Mouse (Mus musculus): ENCODE measurements at regions not wholly inside any gene's neighbourhood (a gene's known extent, or its start where the extent isn't known, plus 50 kb on each side); places are given as distances from the start of the nearest gene placed in this dataset.
"Not testable (repeated sequence)": the region's sequence is repeated elsewhere in the genome, so short reads cannot be mapped to it uniquely, and the experiment has no call there.

DNA sequence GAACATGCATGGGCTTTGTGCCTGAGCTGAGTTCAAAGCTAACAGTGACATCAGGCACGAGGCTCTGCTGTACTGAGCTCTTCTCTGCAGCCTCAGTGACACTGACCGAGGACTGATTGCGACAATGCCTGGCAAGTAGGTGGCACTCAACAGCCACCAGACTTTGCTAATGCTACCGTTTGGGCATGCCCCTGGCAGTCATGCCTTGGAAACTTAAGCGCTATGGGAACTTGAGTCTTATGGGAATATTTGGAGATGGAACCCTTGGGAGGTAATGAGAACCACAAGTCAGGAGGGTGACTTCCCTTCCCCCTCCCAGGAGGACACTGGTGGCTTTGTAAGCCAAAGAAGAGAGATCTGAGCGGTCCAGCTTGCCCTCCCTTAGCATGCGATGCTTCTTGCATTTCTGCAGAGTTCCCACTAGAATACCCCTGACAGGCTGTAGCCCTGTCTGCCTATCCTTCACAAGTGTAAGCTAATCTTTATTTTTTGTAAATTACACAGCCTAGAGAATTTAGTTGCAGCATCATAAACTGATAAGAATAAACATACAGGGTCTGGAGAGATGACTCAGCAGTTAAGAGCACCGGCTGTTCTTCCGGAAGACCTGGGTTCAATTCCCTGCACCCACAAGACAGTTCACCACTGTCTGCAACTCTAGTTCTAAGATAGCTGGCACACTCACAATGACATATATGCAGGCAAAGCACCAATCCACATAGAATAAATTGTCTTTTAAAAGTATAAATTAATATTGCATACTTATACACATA lies 86.4 kb upstream of the Commd3 start:
- Histone ChIP-seq H3K9ac (no peak overlapping the region), H3K36me3 (no peaks in the 10 kb centered on the region), H3K27me3 (replicated peaks) (peaks cover 29% of the 10 kb centered on the region), H3K9me3 (replicated peaks) (no peaks in the 10 kb centered on the region), H3K4me2 (no peak overlapping the region), H3K4me1 (replicated peaks) (no peaks in the 10 kb centered on the region), H3K4me3 (no peak overlapping the region), H3K27ac (ENCODE audit: poor library complexity, severe bottlenecking) (no peak overlapping the region)
- no peak for ATAC-seq (ENCODE audit: insufficient number of reproducible peaks, low FRiP score)
- 33% methylated on average over 9 of the region's 9 CpGs for WGBS

DNA sequence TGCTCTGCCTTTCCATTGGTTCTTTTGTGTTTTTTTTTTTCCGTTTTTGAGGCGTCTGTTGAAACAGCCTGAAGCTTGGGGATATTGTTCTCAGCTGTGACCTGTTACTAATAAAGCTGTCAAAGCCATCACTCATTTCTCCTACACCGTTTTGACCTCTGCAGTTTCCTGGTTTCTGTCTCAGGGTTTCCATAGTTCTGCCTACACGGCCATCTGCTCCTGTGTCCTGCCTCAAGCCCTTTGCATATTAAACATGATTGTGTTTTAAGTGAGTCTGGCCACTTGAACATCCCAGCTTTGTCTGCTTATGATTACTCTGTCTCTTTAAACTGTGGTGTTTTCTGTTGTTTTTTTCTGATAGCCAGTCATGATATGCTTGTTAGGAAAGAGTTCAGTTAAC lies 114.1 kb upstream of the Commd3 start:
- Histone ChIP-seq H3K9ac (no peak overlapping the region), H3K4me2 (no peak overlapping the region), H3K27ac (ENCODE audit: poor library complexity, severe bottlenecking) (no peak overlapping the region), H3K4me1 (replicated peaks) (no peaks in the 10 kb centered on the region), H3K27me3 (replicated peaks) (no peaks in the 10 kb centered on the region), H3K9me3 (replicated peaks) (no peaks in the 10 kb centered on the region), H3K36me3 (no peaks in the 10 kb centered on the region), H3K4me3 (no peak overlapping the region)
- 61% methylated on average over 4 of the region's 4 CpGs for WGBS
- ATAC-seq (ENCODE audit: insufficient number of reproducible peaks, low FRiP score), result no peak

DNA sequence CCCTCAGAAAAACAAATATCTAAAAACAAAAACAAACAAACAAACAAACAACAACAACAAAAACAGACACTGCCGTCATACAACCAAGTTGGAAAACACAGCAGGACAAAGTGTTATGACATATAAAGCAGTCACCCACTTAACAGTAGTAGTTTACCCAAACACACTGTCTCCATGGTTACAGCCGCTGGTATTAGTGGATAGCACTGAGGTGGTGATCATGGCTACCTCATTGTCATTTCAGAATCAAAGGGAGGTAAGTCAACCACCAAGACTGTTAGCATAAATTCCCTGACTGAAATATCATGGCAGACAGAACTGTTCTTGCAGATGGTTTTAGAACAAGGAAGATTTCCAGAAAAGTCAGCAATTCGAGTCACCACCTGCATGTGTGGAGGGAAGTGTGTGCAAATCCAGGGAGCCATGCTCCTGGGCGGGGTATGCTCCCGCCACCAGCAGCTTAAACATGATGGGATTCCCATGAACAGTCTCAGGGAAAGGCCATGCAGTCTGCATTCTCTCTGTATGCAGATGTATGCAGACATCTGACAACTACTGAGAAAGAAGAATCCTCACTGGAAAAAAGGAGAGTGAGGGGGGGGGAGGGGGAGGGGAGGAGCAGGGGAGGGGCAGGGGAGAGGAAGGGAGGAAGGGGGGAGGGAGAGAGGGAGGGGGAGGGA lies 124.1 kb upstream of the Commd3 start:
- Histone ChIP-seq H3K9ac (no peak overlapping the region), H3K27ac (ENCODE audit: poor library complexity, severe bottlenecking) (no peak overlapping the region), H3K4me2 (no peak overlapping the region), H3K4me1 (replicated peaks) (0 out of 2 replicates have a peak, but pooled peaks cover 2% of the 10 kb centered on the region), H3K36me3 (no peaks in the 10 kb centered on the region), H3K27me3 (replicated peaks) (no peaks in the 10 kb centered on the region), H3K9me3 (replicated peaks) (no peaks in the 10 kb centered on the region), H3K4me3 (no peak overlapping the region)
- ATAC-seq (ENCODE audit: insufficient number of reproducible peaks, low FRiP score), result no peak
- 58% methylated on average over 5 of the region's 5 CpGs for WGBS

DNA sequence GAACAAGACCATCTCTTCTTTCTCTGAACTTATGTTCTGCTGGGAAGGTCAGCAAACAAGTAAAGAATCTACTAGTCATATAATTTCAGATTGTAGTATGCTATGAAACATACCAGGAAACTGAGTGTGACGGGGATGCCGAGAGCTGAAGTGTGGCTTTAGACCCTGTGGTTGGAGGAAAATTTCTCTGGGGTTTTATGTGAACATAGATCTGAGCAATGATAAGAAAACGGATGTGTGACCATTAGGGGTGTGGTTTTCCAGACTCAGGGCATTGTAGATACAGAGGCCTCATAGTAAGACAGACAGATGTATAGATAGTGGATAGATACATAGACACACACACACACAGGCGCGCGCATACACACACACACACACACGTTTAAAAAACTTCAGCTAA lies 131.8 kb upstream of the Dnajc1 start:
- H3K27ac ChIP-seq (ENCODE audit: poor library complexity, severe bottlenecking), result no peak overlapping the region
- no peaks in the 10 kb centered on the region for H3K4me1 ChIP-seq (replicated peaks)
- no peak for ATAC-seq (ENCODE audit: insufficient number of reproducible peaks, low FRiP score)
- no peaks in the 10 kb centered on the region for H3K36me3 ChIP-seq
- no peak overlapping the region for H3K9ac ChIP-seq
- no peaks in the 10 kb centered on the region for H3K9me3 ChIP-seq (replicated peaks)
- no peaks in the 10 kb centered on the region for H3K27me3 ChIP-seq (replicated peaks)
- WGBS, result 82% methylated on average over 7 of the region's 7 CpGs
- no peak overlapping the region for H3K4me2 ChIP-seq
- no peak overlapping the region for H3K4me3 ChIP-seq

DNA sequence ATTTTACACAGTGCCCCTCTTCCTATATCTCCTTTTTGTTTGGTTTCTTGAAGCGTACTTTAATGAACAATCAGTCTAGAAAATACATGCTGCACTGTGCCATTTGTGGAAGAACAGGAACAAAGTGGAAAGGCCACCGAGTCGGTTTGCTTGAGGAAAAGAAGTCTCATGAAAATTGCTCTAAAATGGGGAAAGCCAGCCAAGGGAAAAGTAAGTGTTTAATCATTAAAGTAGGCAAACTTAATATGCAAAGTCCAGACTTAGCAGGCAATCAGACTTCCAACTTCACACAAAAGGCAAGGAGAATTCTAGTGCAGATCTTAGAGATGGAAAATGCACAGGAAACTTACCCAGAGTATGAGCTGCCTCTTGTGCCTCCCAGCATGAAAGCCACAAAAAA lies 131.3 kb upstream of the Dnajc1 start:
- Histone ChIP-seq H3K27me3 (replicated peaks) (no peaks in the 10 kb centered on the region), H3K9ac (no peak overlapping the region), H3K9me3 (replicated peaks) (no peaks in the 10 kb centered on the region), H3K27ac (ENCODE audit: poor library complexity, severe bottlenecking) (no peak overlapping the region), H3K36me3 (no peaks in the 10 kb centered on the region), H3K4me3 (no peak overlapping the region), H3K4me1 (replicated peaks) (no peaks in the 10 kb centered on the region), H3K4me2 (no peak overlapping the region)
- WGBS, result 74% methylated on average over 3 of the region's 3 CpGs
- ATAC-seq (ENCODE audit: insufficient number of reproducible peaks, low FRiP score), result no peak

DNA sequence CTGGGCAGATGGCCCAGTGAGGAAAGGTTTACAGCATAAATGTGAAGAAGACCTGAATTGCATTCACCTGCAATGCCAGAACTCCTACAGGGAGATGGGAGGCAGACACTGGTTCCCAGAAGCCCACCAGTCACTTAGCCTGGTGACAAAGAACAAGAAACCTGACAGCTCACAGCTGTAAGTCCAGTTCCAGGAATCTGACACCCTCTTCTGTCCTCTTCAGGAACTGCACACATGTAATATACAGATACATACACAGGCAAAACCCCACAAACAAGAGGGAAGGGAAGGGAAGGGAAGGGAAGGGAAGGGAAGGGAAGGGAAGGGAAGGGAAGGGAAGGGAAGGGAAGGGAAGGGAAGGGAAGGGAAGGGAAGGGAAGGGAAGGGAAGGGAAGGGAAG lies 120.8 kb upstream of the Dnajc1 start:
- no peaks in the 10 kb centered on the region for H3K36me3 ChIP-seq
- H3K9ac ChIP-seq, result no peak overlapping the region
- H3K4me1 ChIP-seq (replicated peaks), result no peaks in the 10 kb centered on the region
- H3K27me3 ChIP-seq (replicated peaks), result no peaks in the 10 kb centered on the region
- H3K27ac ChIP-seq (ENCODE audit: poor library complexity, severe bottlenecking), result no peak overlapping the region
- H3K4me2 ChIP-seq, result no peak overlapping the region
- no peak overlapping the region for H3K4me3 ChIP-seq
- H3K9me3 ChIP-seq (replicated peaks), result no peaks in the 10 kb centered on the region; the same call in 1 of the 2 replicates
- no peak for ATAC-seq (ENCODE audit: insufficient number of reproducible peaks, low FRiP score)

DNA sequence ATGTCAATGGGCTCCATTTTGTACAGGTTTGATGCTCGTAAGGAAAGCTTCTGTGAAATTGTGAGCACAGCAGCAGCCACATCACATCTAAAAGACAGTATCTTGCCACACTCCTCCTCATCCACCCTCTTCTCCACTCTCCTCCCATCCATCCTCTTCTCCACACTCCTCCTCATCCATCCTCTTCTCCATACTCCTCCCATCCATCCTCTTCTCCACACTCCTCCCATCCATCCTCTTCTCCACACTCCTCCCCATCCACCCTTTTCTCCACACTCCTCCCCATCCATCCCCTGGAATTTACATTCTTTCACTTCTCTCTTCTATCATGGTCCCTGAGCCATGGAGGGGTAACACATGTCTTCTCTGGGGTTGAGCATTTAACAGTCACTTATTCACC lies 116.7 kb upstream of the Dnajc1 start:
- no peak for ATAC-seq (ENCODE audit: insufficient number of reproducible peaks, low FRiP score)
- Histone ChIP-seq H3K9me3 (replicated peaks) (no peaks in the 10 kb centered on the region; the same call in 1 of the 2 replicates), H3K9ac (no peak overlapping the region), H3K4me3 (no peak overlapping the region), H3K4me1 (replicated peaks) (no peaks in the 10 kb centered on the region), H3K27ac (ENCODE audit: poor library complexity, severe bottlenecking) (no peak overlapping the region), H3K4me2 (no peak overlapping the region), H3K36me3 (no peaks in the 10 kb centered on the region), H3K27me3 (replicated peaks) (no peaks in the 10 kb centered on the region)
- 81% methylated on average over 1 of the region's 1 CpGs for WGBS

DNA sequence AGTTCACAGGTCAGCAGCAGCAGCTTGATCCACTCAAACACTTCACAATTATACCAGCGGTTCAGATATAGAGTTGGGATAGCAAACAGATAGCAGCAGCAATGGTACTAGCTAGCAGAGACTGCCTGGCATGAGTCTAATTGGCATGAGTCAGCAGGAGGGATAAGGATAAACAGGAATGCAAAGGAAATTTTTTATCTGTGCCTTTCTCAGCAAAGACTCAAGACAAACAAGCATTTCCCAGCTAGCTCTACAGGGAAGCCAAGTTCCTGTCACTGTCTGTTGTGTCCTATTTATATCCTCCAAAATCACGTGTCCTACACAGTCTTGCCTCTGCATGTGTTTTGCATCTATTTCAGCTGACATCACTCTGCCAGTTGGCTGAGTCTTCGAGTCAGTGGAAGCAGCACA lies 80.7 kb upstream of the Dnajc1 start:
- 12% methylated on average over 3 of the region's 3 CpGs for WGBS
- H3K4me3 ChIP-seq, result no peak overlapping the region

DNA sequence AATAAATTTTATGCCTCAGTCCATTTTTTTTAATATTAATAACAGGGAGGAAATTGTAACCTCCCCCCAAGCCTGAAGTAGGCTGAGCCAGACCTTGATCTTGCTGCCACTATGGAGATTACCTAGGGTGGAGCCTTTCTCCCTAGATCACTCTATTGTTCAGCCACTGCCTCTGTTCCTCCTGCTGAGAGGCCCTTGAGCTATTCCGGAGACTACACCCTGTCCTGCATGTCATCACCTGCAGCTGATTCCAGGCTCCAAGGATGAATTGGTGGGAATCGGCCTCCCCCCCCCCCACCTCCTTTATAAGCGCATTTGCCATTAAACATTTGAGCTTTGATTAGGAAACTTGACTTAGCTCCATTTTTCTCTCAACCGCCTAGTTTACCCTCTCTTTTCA lies 68.3 kb upstream of the Dnajc1 start:
- ATAC-seq (ENCODE audit: insufficient number of reproducible peaks, low FRiP score), result no peak

More for the DNA sequence above, 80.7 kb upstream of the Dnajc1 start:
- Histone ChIP-seq H3K27me3 (replicated peaks) (no peaks in the 10 kb centered on the region), H3K4me1 (replicated peaks) (peaks cover 10% of the 10 kb centered on the region; the same call in 1 of the 2 replicates), H3K9me3 (replicated peaks) (peaks cover 3% of the 10 kb centered on the region; the same call in 1 of the 2 replicates), H3K27ac (ENCODE audit: poor library complexity, severe bottlenecking) (peak overlapping the region; percentile 60; the same call in 1 of the 2 replicates), H3K9ac (no peak overlapping the region), H3K4me2 (no peak overlapping the region), H3K36me3 (0 out of 2 replicates have a peak, but pooled peaks cover 3% of the 10 kb centered on the region)
- peak; percentile 88 for ATAC-seq (ENCODE audit: insufficient number of reproducible peaks, low FRiP score)

DNA sequence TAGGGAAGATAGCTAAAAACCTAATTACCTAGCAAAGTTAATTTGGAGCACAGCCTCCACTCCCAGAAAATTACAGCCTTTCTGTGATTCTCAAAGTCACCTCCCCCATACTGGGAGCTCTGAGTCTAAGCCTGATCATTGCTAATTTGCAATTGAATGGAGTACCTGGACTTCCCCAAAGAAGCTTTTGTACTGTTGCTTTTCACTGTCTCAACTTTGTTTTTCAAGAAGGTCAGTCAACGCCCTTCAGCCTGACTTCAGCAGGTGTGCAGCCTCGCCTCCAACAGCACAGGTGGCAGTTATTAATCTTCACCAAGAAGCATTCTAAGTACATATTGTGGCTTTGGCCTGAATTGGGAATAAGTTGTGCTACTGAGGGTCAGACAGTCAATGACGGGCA lies 67.7 kb upstream of the Dnajc1 start:
- H3K27ac ChIP-seq (ENCODE audit: poor library complexity, severe bottlenecking); H3K4me1 ChIP-seq (replicated peaks); H3K9ac ChIP-seq; H3K4me2 ChIP-seq; ATAC-seq (ENCODE audit: insufficient number of reproducible peaks, low FRiP score); H3K4me3 ChIP-seq; H3K36me3 ChIP-seq; H3K27me3 ChIP-seq (replicated peaks): not testable (repeated sequence)
- WGBS, result 85% methylated on average over 3 of the region's 3 CpGs
- peaks cover 15% of the 10 kb centered on the region for H3K9me3 ChIP-seq (replicated peaks)

More for the DNA sequence above, 68.3 kb upstream of the Dnajc1 start:
- H3K4me2 ChIP-seq, result no peak overlapping the region
- H3K4me1 ChIP-seq (replicated peaks), result no peaks in the 10 kb centered on the region
- H3K27me3 ChIP-seq (replicated peaks), result no peaks in the 10 kb centered on the region
- H3K9me3 ChIP-seq (replicated peaks), result peaks cover 15% of the 10 kb centered on the region
- no peak overlapping the region for H3K4me3 ChIP-seq
- H3K27ac ChIP-seq (ENCODE audit: poor library complexity, severe bottlenecking), result no peak overlapping the region
- H3K9ac ChIP-seq, result no peak overlapping the region
- WGBS, result 89% methylated on average over 4 of the region's 4 CpGs
- 0 out of 2 replicates have a peak, but pooled peaks cover 3% of the 10 kb centered on the region for H3K36me3 ChIP-seq

DNA sequence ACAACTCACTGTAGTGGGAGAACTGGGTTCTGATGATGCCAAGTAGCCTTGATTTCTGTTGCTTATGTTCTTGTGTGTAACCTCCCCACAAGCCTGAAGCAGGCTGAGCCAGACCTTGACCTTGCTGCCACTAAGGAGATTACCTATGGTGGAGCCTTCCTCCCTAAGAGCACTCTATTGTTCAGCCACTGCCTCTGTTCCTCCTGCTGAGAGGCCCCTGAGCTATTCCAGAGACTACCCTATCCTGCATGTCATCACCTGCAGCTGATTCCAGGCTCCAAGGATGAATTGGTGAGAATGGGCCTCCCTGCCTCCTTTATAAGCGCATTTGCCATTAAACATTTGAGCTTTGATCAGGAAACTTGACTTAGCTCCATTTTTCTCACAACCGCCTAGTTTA lies 60.8 kb upstream of the Dnajc1 start:
- not testable (repeated sequence) for H3K27ac ChIP-seq (ENCODE audit: poor library complexity, severe bottlenecking); H3K36me3 ChIP-seq; H3K9ac ChIP-seq; ATAC-seq (ENCODE audit: insufficient number of reproducible peaks, low FRiP score); H3K4me1 ChIP-seq (replicated peaks); H3K9me3 ChIP-seq (replicated peaks); H3K27me3 ChIP-seq (replicated peaks)
- peak overlapping the region; percentile 71 for H3K4me2 ChIP-seq
- WGBS, result 20% methylated on average over 2 of the region's 2 CpGs
- H3K4me3 ChIP-seq, result peak overlapping the region; percentile 45
